Mouse (Mus musculus): Measurements from ENCODE around the gene Dnm3.

- TF ChIP-seq POLR2A (IDR thresholded peaks at IDR 0.05; ENCODE audit: low read depth, low read length) (no peak), CTCF (IDR thresholded peaks at IDR 0.05; ENCODE audit: extremely low read depth, insufficient read length, insufficient replicate concordance, low read depth, low read length) (no peak)
Observed at GRCm38 (mm10) chr1:162124396-162124795, 353.4 kb downstream of the Dnm3 start.

Measured in small intestine, adult 2 months (tissue).